Comparison of ENCODE assay signal across 25 mouse cellular contexts in the genomic region with DNA sequence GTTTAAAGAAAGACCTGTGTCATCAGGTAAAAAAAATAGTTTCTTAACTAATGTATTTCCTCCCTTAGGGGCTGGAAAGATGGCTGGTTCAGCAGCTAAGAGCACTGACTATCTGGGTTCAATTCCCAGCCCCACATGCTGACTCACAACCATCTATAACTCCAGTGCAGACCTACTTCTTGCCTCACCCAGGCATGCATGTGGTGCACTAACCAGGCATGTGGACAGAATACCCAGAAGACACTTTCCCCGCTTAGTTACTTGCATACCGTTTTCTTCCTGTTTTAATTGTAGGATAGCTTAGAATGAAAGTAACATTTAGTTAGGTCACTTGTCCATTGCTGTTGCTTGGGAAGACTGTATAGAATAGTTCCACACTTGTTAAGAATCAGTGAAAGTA.
A peak's percentile ranks its signal among the peaks of the same experiment; 100 is the strongest.
DNase-seq lines count a peak whose midpoint lies in the region; ATAC-seq lines count a peak whose summit lies in the region.
"Had no signal": no experiment of that assay in that cellular context is flagged by ENCODE, and none has a peak within 500 bp of the region (broad histone marks: within the 10 kb centered on the region; RNA-seq: fewer than 3 reads in every experiment).

No protein-coding gene starts in this region.

- no peak overlapping the region for H3K4me2 ChIP-seq in forebrain, embryonic 15.5 days (replicated peaks)
- H3K4me2 ChIP-seq in neural tube, embryonic 15.5 days = no peak overlapping the region
- H3K4me2 ChIP-seq: embryonic facial prominence, embryonic 12.5 days; forebrain, embryonic 13.5 days had no signal

- no peaks in the 10 kb centered on the region for H3K27me3 ChIP-seq in forebrain, embryonic 15.5 days
- no peaks in the 10 kb centered on the region for H3K27me3 ChIP-seq in neural tube, embryonic 15.5 days (replicated peaks)
- H3K27me3 ChIP-seq: CH12.LX; embryonic facial prominence, embryonic 12.5 days; forebrain, embryonic 13.5 days; Patski had no signal

- H3K9ac ChIP-seq in forebrain, embryonic 15.5 days (replicated peaks) = no peak overlapping the region
- H3K9ac ChIP-seq in neural tube, embryonic 15.5 days (replicated peaks) = no peak overlapping the region
- H3K9ac ChIP-seq: embryonic facial prominence, embryonic 12.5 days; forebrain, embryonic 13.5 days had no signal

- peak; percentile 41 for DNase-seq in 416B (ENCODE audit: low read depth)
- DNase-seq in spleen, postnatal 14 days (ENCODE audit: low spot score in 2 of 2) = no peak
- DNase-seq: adrenal gland, adult 8-10 months; adrenal gland, postnatal 14 days; B cell, adult 2 months; cerebellum, adult 11 months; cerebellum, adult 18-20 months; cerebellum, adult 8-10 months; cerebellum, adult 9-11 months; cerebellum, postnatal 14 days; cerebellum, postnatal 36 days had no signal

- 0 out of 2 replicates have a peak, but pooled peaks have one; percentile 32 for ATAC-seq in common myeloid progenitor, adult 5-6 weeks (replicated peaks; ENCODE audit: low read depth, poor library complexity, severe bottlenecking)
- peak; percentile 52; the same call in 1 of the 2 replicates for ATAC-seq in megakaryocyte, adult 5-6 weeks (ENCODE audit: poor library complexity, severe bottlenecking)
- peak; percentile 60 for ATAC-seq in megakaryocyte progenitor cell, adult 5-6 weeks (replicated peaks; ENCODE audit: poor library complexity)
- no peak for ATAC-seq in forebrain, embryonic 15.5 days (replicated peaks)
- ATAC-seq in neural tube, embryonic 15.5 days (ENCODE audit: low FRiP score) = no peak
- ATAC-seq: activated CD4-positive, CD25-positive, alpha-beta regulatory T cell, adult 4 months; CD4-positive, CD25-positive, alpha-beta regulatory T cell, adult 4 months; forebrain, embryonic 13.5 days; forebrain, embryonic 16.5 days; Patski had no signal

- H3K4me1 ChIP-seq in forebrain, embryonic 15.5 days = no peaks in the 10 kb centered on the region
- H3K4me1 ChIP-seq in neural tube, embryonic 15.5 days = no peaks in the 10 kb centered on the region
- H3K4me1 ChIP-seq: embryonic facial prominence, embryonic 10.5 days; embryonic facial prominence, embryonic 12.5 days; forebrain, embryonic 13.5 days had no signal

- H3K9me3 ChIP-seq in forebrain, embryonic 15.5 days = no peaks in the 10 kb centered on the region
- no peaks in the 10 kb centered on the region for H3K9me3 ChIP-seq in neural tube, embryonic 15.5 days (replicated peaks)
- H3K9me3 ChIP-seq: embryonic facial prominence, embryonic 10.5 days; embryonic facial prominence, embryonic 12.5 days; forebrain, embryonic 13.5 days; G1E had no signal

- 97% methylated on average over 2 of the region's 2 CpGs for WGBS in forebrain, embryonic 15.5 days
- 95% methylated on average over 2 of the region's 2 CpGs for WGBS in neural tube, embryonic 15.5 days

- no peaks in the 10 kb centered on the region for H3K36me3 ChIP-seq in forebrain, embryonic 15.5 days
- no peaks in the 10 kb centered on the region for H3K36me3 ChIP-seq in neural tube, embryonic 15.5 days
- H3K36me3 ChIP-seq: embryonic facial prominence, embryonic 12.5 days had no signal

- H3K27ac ChIP-seq in forebrain, embryonic 15.5 days (replicated peaks) = no peak overlapping the region
- H3K27ac ChIP-seq in neural tube, embryonic 15.5 days (replicated peaks) = no peak overlapping the region
- H3K27ac ChIP-seq: embryonic facial prominence, embryonic 10.5 days; embryonic facial prominence, embryonic 12.5 days; forebrain, embryonic 13.5 days had no signal

- H3K4me3 ChIP-seq in forebrain, embryonic 15.5 days = no peak overlapping the region
- no peak overlapping the region for H3K4me3 ChIP-seq in neural tube, embryonic 15.5 days (replicated peaks)
- H3K4me3 ChIP-seq: embryonic facial prominence, embryonic 10.5 days; embryonic facial prominence, embryonic 12.5 days; forebrain, embryonic 13.5 days had no signal

Comparison
In these comparisons a context has a peak if more than half of its experiments do, and no peak if none do; other contexts are left out.
1. ATAC-seq: peak in common myeloid progenitor, adult 5-6 weeks (single experiment), megakaryocyte, adult 5-6 weeks (single experiment) and megakaryocyte progenitor cell, adult 5-6 weeks (single experiment); none in forebrain, embryonic 15.5 days (single experiment) and neural tube, embryonic 15.5 days (single experiment).